Mouse (Mus musculus): Measurements from ENCODE around the gene Mpeg1. TPM values are rescaled to one million over a fixed set of nuclear protein-coding genes. Genes with fewer than 3 reads are reported as not detected.

Mpeg1 gene
- polyA plus RNA-seq, 1 experiment from 2014 or later: 0.17 TPM

DNA sequence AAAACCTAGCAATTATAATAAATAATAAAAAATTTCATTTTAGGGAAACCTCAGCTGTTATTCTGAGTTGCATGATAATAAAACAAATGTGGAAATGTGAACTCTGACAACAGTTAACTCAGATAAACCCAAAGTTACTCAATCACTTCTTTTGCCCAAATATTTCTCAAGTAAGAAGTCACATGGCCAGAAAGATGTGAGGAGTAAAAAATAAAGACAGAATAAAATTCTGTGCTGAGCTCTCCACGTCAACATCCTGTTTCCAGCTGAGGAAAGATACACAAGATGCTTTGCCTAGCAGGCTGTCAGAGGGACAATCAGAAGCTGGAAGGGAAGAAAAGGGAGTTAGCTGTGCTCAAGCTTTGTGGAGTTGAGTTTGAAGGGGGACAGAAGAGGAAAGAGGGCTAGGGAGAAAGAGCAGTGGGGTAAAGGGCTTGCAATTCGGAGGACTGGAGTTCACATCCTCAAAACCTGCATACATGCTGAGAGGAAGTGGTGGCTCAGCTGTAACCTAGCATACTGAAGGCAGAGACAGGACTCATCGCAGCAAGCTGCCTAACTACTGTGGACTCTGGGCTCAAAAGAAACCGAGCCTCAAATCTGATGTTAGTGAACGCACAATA lies 20.4 kb upstream of the Mpeg1 start:
- Histone ChIP-seq H3K27me3 (replicated peaks; ENCODE audit: low read depth, poor library complexity, severe bottlenecking) (no peaks in the 10 kb centered on the region), H3K27ac (replicated peaks) (no peak overlapping the region), H3K36me3 (replicated peaks) (no peaks in the 10 kb centered on the region), H3K4me1 (no peaks in the 10 kb centered on the region), H3K9me3 (no peaks in the 10 kb centered on the region), H3K4me3 (no peak overlapping the region)
- DNase-seq (ENCODE audit: low spot score): no peak
- WGBS: 76% methylated on average over 5 of the region's 5 CpGs

DNA sequence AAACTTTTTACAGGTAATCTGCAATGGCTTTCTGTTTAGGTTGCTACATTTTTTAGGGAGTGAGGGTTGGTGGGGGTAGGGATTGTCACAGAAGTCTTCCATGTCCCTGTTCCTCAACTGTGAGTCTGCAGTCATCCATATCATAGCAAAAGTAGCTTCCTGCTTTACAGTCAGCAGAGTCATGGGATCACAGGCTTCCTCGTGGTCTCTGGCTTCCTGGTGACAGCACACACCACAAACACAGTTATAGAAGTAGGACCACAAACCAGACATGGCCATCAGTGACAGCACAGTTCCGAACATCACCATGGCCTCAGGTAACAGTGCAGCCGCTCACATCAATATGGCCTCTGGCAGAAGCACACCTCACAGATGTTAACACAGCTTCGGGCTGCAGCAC lies 18.0 kb upstream of the Mpeg1 start:
- Histone ChIP-seq H3K9me3 (no peaks in the 10 kb centered on the region), H3K27ac (replicated peaks) (no peak overlapping the region), H3K27me3 (replicated peaks; ENCODE audit: low read depth, poor library complexity, severe bottlenecking) (no peaks in the 10 kb centered on the region), H3K4me1 (no peaks in the 10 kb centered on the region), H3K36me3 (replicated peaks) (no peaks in the 10 kb centered on the region), H3K4me3 (no peak overlapping the region)
- WGBS: 83% methylated on average over 4 of the region's 4 CpGs
- no peak for DNase-seq (ENCODE audit: low spot score)

GRCm38 (mm10) chr19:12445014-12445413 lies 15.6 kb upstream of the Mpeg1 start:
- no peak overlapping the region for H3K27ac ChIP-seq (replicated peaks)

DNA sequence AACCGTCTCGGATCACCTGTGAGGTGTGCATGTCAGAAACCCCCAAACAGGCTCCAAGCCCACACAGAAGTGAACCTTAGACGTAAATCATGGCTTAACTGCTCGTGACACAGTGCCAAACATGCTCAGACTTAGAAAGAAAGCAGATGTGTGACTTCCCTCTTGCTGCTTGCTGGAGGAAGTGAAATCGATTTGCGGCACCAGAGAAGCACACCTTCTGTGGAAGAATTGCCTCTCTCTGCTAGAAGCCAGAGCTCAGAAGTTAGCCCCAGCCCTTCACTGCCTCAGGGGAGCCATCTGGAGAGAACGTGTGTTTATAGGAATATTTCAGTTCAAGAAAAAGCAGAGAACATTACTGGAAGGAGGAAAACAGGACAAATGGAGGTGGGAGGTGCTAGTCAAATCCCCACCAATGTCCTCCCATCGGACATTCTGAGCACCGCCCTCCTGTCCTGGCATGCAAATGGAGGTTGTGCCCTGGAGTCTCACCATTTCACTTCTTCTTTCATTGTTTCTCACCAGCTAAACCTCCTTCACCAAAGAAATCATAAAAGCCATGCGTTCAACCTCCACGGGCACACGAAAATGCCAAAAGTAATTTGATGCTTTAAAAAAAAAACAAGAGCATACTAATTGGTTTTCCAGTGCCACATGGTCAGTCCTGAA lies 3.0 kb upstream of the Mpeg1 start:
- no peak overlapping the region for H3K27ac ChIP-seq (replicated peaks)

More at GRCm38 (mm10) chr19:12445014-12445413, 15.6 kb upstream of the Mpeg1 start:
- Histone ChIP-seq H3K9me3 (no peaks in the 10 kb centered on the region), H3K36me3 (replicated peaks) (no peaks in the 10 kb centered on the region), H3K4me3 (no peak overlapping the region), H3K4me1 (no peaks in the 10 kb centered on the region), H3K27me3 (replicated peaks; ENCODE audit: low read depth, poor library complexity, severe bottlenecking) (no peaks in the 10 kb centered on the region)
- DNase-seq (ENCODE audit: low spot score): no peak
- WGBS: 83% methylated on average over 3 of the region's 3 CpGs

GRCm38 (mm10) chr19:12459516-12459915 lies 1.1 kb upstream of the Mpeg1 start:
- DNase-seq (ENCODE audit: low spot score): no peak
- H3K4me3 ChIP-seq: no peak overlapping the region
- peaks cover 8% of the 10 kb centered on the region for H3K4me1 ChIP-seq
- 83% methylated on average over 4 of the region's 4 CpGs for WGBS
- no peaks in the 10 kb centered on the region for H3K27me3 ChIP-seq (replicated peaks; ENCODE audit: low read depth, poor library complexity, severe bottlenecking)
- no peak overlapping the region for H3K27ac ChIP-seq (replicated peaks)
- no peaks in the 10 kb centered on the region for H3K9me3 ChIP-seq
- H3K36me3 ChIP-seq (replicated peaks): no peaks in the 10 kb centered on the region

More for the DNA sequence above, 3.0 kb upstream of the Mpeg1 start:
- 74% methylated on average over 12 of the region's 12 CpGs for WGBS
- H3K4me3 ChIP-seq: no peak overlapping the region
- no peaks in the 10 kb centered on the region for H3K36me3 ChIP-seq (replicated peaks)
- DNase-seq (ENCODE audit: low spot score): peak; percentile 24
- H3K27me3 ChIP-seq (replicated peaks; ENCODE audit: low read depth, poor library complexity, severe bottlenecking): no peaks in the 10 kb centered on the region
- no peaks in the 10 kb centered on the region for H3K9me3 ChIP-seq
- no peaks in the 10 kb centered on the region for H3K4me1 ChIP-seq

DNA sequence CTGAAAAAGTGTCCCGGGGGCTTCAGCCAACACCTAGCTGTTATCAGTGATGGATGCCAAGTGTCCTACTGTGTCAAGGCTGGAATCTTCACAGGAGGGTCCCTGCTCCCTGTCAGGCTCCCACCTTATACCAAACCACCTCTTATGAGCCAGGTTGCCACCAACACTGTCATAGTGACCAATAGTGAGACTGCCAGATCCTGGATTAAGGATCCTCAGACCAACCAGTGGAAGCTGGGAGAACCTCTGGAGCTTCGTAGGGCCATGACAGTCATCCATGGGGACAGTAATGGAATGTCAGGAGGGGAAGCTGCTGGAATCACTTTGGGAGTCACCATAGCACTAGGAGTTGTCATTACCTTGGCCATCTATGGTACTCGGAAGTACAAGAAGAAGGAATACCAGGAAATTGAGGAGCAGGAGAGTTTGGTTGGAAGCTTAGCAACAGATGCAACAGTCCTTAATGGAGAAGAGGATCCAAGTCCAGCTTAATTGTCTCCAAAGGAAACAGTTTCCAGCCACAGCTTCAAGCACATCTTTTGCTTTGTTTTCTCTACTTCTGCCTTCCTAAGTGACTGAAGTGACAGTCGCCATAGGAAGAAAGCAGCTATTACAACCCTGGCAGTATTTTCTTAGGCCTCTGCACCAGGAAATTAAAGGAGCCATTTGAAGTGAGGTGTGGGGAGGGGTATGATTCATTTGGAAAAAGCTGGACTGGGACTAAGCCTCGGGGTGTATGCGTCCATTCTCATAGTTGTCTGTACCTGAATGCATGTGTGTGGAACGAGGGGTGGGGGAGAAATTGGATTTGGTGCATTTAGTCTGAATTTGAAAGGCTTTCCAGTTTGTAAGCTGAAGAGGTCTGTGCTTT lies 2.5 kb downstream of the Mpeg1 start:
- Histone ChIP-seq H3K9me3 (no peaks in the 10 kb centered on the region), H3K27me3 (replicated peaks; ENCODE audit: low read depth, poor library complexity, severe bottlenecking) (no peaks in the 10 kb centered on the region), H3K27ac (replicated peaks) (no peak overlapping the region), H3K4me3 (no peak overlapping the region), H3K36me3 (replicated peaks) (peaks cover 11% of the 10 kb centered on the region), H3K4me1 (peaks cover 8% of the 10 kb centered on the region)
- 63% methylated on average over 7 of the region's 7 CpGs for WGBS
- no peak for DNase-seq (ENCODE audit: low spot score)

- H3K4me1 ChIP-seq: peaks cover 8% of the 10 kb centered on the region
- no peak overlapping the region for H3K4me3 ChIP-seq
- WGBS: 24% methylated on average over 1 of the region's 1 CpGs
- H3K27me3 ChIP-seq (replicated peaks; ENCODE audit: low read depth, poor library complexity, severe bottlenecking): no peaks in the 10 kb centered on the region
- DNase-seq (ENCODE audit: low spot score): peak; percentile 15
- H3K36me3 ChIP-seq (replicated peaks): peaks cover 17% of the 10 kb centered on the region
- H3K27ac ChIP-seq (replicated peaks): no peak overlapping the region
- no peaks in the 10 kb centered on the region for H3K9me3 ChIP-seq
Measured at GRCm38 (mm10) chr19:12463722-12464035, 3.1 kb downstream of the Mpeg1 start.

- H3K27me3 ChIP-seq (replicated peaks; ENCODE audit: low read depth, poor library complexity, severe bottlenecking): no peaks in the 10 kb centered on the region
- no peak for DNase-seq (ENCODE audit: low spot score)
- H3K9me3 ChIP-seq: no peaks in the 10 kb centered on the region
- peaks cover 21% of the 10 kb centered on the region for H3K36me3 ChIP-seq (replicated peaks)
- 82% methylated on average over 5 of the region's 5 CpGs for WGBS
- H3K4me1 ChIP-seq: peaks cover 8% of the 10 kb centered on the region
- no peak overlapping the region for H3K4me3 ChIP-seq
- H3K27ac ChIP-seq (replicated peaks): no peak overlapping the region
Measured at GRCm38 (mm10) chr19:12464127-12464526, 3.5 kb downstream of the Mpeg1 start.

DNA sequence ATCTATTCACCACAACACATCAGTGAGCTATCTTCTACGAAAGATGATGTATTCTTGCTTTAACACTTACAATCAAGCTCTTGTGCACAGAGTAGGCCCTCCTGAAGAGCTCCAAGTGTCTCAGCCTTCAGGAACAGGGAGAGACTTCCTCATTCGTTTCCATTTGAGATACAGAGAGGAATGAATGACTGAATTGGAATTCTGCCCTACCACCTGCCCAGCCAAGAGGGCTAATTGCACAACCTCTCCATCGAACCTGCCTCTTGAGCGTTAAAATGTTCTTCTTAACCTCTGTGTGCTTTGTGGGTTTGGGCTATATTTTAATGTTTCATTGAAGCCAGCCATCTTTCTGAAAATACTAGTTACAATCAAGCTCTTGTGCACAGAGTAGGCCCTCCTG lies 4.1 kb downstream of the Mpeg1 start:
- H3K9me3 ChIP-seq: no peaks in the 10 kb centered on the region
- WGBS: 81% methylated on average over 4 of the region's 4 CpGs
- DNase-seq (ENCODE audit: low spot score): no peak
- no peak overlapping the region for H3K4me3 ChIP-seq
- no peak overlapping the region for H3K27ac ChIP-seq (replicated peaks)
- no peaks in the 10 kb centered on the region for H3K27me3 ChIP-seq (replicated peaks; ENCODE audit: low read depth, poor library complexity, severe bottlenecking)
- H3K36me3 ChIP-seq (replicated peaks): peaks cover 26% of the 10 kb centered on the region
- H3K4me1 ChIP-seq: peaks cover 8% of the 10 kb centered on the region

DNA sequence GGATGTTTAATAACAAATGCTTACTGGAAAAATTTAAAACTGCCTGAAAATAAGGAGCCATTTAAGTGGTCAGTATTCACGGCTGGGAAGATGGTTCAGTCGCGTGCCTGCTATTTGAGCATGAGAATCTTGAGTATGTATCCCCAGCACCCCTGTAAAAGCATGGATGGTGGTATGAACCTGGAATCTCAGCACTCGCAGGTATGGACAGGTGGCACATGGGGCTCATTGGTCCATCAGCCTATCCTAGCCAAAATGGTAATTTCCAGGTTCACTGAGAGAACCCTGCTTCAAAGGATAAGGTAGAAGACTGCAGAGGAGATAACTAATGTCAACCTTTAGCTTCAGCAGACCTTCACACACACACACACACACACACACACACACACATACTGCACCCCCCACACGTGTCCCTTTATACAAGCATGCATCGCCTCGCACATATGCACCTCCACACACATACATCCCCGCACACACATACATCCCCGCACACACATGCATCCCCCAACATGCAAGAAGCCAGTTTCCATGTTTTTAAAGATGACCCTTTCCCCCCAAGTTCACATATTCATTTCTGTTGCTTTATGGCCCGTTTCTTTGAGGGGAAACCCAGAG lies 5.1 kb downstream of the Mpeg1 start:
- H3K27ac ChIP-seq (replicated peaks): no peak overlapping the region
- DNase-seq (ENCODE audit: low spot score): no peak
- H3K9me3 ChIP-seq: no peaks in the 10 kb centered on the region
- no peak overlapping the region for H3K4me3 ChIP-seq
- H3K4me1 ChIP-seq: peaks cover 8% of the 10 kb centered on the region
- no peaks in the 10 kb centered on the region for H3K27me3 ChIP-seq (replicated peaks; ENCODE audit: low read depth, poor library complexity, severe bottlenecking)
- WGBS: 93% methylated on average over 10 of the region's 10 CpGs
- peaks cover 31% of the 10 kb centered on the region for H3K36me3 ChIP-seq (replicated peaks)

DNA sequence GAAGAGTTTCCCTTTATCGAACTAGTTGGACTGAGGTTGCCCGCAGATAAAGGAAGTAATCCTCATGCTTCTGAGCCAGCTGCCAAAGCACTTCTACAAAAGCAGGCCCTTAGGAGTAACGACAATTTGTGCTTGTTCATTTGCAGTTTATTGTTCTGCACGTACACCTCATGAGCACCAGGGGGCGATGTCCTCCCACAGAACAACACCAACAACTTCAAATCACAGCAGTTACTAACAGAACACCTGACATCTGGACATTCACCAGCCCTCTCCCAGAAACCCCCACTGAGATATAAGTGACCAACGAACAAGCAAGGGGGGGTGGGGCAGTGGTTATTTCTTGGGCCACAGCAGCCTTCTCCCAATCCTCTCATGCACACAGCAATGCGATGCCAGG lies 5.6 kb downstream of the Mpeg1 start:
- H3K4me3 ChIP-seq: no peak overlapping the region
- no peaks in the 10 kb centered on the region for H3K27me3 ChIP-seq (replicated peaks; ENCODE audit: low read depth, poor library complexity, severe bottlenecking)
- peaks cover 37% of the 10 kb centered on the region for H3K36me3 ChIP-seq (replicated peaks)
- no peaks in the 10 kb centered on the region for H3K9me3 ChIP-seq
- H3K27ac ChIP-seq (replicated peaks): no peak overlapping the region
- DNase-seq (ENCODE audit: low spot score): peak; percentile 60
- 35% methylated on average over 7 of the region's 7 CpGs for WGBS
- peaks cover 8% of the 10 kb centered on the region for H3K4me1 ChIP-seq

DNA sequence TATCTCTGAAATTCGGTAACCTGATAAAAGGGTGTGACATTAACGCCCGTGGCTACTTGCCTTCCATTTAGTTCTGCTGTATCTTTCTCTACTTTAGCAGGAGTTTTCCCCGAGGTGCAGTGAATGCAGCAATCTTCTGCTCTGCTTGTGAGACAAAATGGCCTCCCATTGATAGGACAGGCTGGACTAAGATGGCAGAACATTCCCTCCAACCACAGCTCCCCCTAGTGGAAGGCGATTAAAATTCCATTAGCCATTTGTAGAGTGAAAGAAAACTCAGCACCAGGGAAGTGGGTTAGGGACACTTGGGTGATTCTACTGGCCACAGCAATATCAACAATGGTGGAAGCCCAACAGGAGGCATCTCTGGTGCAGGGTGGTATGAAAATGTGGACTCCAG lies 6.9 kb downstream of the Mpeg1 start:
- peak; percentile 47 for DNase-seq (ENCODE audit: low spot score)
- Histone ChIP-seq H3K27me3 (replicated peaks; ENCODE audit: low read depth, poor library complexity, severe bottlenecking) (no peaks in the 10 kb centered on the region), H3K27ac (replicated peaks) (no peak overlapping the region), H3K4me3 (no peak overlapping the region), H3K9me3 (no peaks in the 10 kb centered on the region), H3K36me3 (replicated peaks) (peaks cover 46% of the 10 kb centered on the region), H3K4me1 (peaks cover 8% of the 10 kb centered on the region)
- WGBS: 86% methylated on average over 5 of the region's 5 CpGs

Measured in embryonic facial prominence, embryonic 10.5 days (tissue).